Mouse (Mus musculus) right cerebral cortex, adult 2 months (tissue): Measurements from ENCODE around the gene Spry1.

ENCODE experiments used
- DNase-seq, 2 experiments: peaks; one replicate each; pipeline ENCODE4 v3.0.0; 2021 to 2022; ENCODE audit warnings: low spot score in 2 of 2

Spry1 gene

GRCm38 (mm10) chr3:37672266-37673040 is 32.7 kb downstream of the Spry1 start:
- DNase-seq: no peak

- DNase-seq: no peak
These were observed 33.9 kb downstream of the Spry1 start for GRCm38 (mm10) chr3:37673513-37674261.

GRCm38 (mm10) chr3:37675056-37675525 is 35.3 kb downstream of the Spry1 start:
- no peak for DNase-seq

- no peak for DNase-seq
These were observed 36.5 kb downstream of the Spry1 start for GRCm38 (mm10) chr3:37676291-37676690.

GRCm38 (mm10) chr3:37686219-37686618 is 46.5 kb downstream of the Spry1 start:
- no peak for DNase-seq

GRCm38 (mm10) chr3:37686751-37687150 is 47.0 kb downstream of the Spry1 start:
- DNase-seq: no peak

GRCm38 (mm10) chr3:37687158-37687980 is 47.6 kb downstream of the Spry1 start:
- DNase-seq: peak; percentile 64 to 73

GRCm38 (mm10) chr3:37692945-37693344 is 53.2 kb downstream of the Spry1 start:
- no peak for DNase-seq

- DNase-seq: no peak
These were observed 53.8 kb downstream of the Spry1 start for GRCm38 (mm10) chr3:37693552-37693951.
